Mouse (Mus musculus): ENCODE results near the gene Ppil3.

Gene Ppil3

DNA sequence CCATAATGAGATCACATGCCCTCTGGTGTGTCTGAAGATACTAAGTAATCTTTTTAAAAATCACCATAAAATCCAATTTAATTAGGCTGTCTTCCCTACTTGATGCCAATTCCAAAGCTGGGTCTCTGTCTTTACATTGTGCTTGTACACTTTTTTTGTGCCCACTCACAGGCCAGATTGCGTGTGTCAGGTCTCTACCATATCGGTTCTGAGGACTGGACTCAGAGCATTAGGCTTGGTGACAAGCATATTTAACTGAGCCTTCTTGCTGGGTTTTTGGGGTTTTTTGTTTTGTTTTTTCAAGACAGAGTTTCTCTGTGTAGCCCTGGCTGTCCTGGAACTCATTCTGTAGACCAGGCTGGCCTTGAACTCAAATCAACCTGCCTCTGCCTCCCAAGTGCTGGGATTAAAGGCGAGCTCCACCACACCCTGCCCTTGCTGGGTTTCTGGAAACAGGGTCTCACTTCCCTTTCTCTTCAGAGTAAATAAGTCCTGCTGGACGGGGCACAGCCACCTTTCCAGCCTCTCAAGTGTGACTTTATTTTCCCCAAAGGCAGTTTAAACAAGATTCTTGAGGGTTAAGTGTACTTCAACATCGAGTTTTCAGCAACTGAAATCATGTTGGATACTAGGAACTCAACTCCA lies 35.6 kb downstream of the Ppil3 start:
- no peak for DNase-seq

DNA sequence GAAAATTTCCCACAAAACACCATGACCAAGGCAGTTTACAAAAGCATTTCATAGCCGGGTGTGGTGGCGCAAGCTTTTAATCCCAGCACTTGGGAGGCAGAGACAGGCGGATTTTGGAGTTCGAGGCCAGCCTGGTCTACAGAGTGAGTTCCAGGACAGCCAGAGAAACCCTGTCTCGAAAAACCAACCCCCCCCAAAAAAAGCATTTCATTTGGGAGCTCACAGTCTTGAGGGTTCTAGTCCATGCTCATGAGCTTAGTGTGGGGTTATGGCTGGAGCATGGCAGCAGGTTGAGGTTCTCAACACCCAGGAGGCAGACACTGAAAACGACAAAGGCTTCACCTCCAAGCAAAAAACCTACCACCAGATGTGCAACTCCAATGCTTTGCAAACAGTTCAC lies 37.1 kb downstream of the Ppil3 start:
- DNase-seq, result no peak

DNA sequence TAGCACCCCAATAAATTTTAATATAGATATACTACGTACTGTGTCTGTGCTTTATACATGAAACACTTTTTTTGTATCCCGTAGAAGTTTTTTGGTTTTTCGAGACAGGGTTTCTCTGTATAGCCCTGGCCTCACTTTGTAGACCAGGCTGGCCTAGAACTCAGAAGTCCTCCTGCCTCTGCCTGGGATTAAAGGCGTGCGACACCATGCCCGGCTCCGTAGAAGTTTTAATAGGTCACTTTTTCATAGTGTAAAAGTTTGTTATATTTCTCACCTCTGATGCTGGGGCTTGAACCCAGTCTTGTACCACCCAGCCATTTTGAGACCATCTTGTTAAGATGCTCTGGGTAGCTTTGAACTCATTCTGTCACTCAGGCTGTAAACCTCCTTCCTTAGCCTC lies 38.0 kb downstream of the Ppil3 start:
- DNase-seq, result no peak

DNA sequence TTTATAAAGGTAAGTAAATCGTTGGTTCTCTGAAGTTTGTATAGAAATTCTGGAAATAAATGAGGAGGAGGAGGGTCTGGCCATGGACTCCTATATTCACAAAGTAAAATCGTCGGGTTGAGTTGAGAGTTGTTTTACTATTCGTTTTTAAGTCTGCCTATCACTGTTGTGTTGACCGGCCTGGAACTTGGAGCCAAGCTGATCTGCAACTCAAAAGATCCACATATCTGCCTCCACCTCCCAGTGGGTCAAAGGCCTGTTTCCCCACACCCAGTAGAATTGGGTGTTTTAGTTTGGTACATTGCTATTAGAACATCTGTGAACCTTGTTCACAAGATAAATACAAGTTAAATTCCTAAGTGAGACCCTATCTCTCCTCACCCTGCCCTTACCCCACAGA lies 41.5 kb downstream of the Ppil3 start:
- DNase-seq, result no peak

DNA sequence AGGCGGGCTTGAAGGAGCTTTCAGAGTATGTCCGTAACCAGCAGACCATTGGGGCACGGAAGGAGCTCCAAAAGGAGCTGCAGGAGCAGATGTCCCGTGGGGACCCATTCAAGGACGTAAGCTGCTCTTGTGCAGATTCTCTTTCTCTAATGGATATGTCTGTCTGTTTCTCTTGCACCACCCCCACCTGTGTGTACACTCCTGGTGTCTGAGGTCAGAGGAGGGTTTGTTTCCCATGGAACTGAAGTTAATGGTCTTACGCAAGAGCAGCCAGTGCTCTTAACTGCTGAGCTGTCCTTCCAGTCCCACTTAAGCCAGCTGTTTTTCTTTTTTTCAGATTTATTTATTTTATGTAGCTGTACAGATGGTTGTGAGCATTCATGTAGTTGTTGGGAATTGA lies 43.9 kb downstream of the Ppil3 start:
- DNase-seq, result no peak

DNA sequence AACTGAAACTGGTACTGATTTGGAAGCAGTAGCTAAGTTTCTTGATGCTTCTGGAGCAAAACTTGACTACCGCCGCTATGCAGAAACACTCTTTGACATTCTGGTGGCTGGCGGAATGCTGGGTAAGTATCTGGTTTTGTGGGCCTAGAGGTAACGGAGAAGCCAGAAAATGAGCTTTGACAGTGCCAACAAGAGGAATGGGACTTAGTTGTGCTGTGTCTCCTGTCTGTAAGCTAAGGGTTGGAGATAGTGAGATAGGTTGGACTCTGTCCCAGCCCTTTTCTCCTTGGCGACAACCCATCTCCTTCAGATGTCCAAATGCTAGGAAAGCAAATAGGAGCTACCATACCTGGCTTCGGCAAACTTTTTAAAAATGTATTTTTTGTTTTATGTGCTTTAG lies 47.6 kb downstream of the Ppil3 start:
- no peak for DNase-seq

DNA sequence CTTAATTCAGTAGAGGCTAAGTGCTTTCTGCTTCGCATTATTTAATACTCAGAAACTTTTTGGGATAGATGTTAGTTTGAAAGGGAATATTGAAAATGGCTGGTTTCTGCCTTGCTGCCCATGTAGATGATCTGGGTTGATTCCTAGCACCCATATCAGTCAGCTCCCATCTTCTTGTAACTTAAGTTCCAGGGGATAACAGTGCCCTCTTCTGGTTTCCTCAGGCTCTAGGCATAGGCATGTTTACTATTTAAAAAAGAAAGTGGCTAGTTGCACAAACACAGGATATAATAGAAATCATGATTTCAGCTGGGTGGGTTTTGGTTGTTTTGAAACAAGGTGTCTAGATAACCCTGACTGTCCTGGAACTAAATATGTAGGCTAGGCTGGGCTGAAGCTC lies 49.1 kb downstream of the Ppil3 start:
- DNase-seq, result no peak

DNA sequence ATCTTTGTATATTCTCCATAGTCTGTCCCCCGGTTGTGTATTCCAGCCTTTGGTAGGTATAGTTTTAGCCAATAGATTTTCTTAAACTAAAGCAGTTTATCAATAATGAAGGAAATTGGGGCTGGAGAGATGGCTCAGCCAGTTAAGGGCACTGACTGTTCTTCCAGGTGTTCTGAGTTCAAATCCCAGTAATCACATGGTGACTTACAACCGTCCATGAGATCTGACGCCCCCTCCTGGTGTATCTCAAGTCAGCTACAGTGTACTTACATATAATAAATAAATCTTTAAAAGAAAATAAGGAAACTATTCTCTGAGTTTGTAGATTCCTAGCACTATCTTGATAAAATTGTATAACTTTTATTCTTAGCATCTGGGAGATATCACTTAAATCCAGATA lies 49.9 kb downstream of the Ppil3 start:
- no peak for DNase-seq

DNA sequence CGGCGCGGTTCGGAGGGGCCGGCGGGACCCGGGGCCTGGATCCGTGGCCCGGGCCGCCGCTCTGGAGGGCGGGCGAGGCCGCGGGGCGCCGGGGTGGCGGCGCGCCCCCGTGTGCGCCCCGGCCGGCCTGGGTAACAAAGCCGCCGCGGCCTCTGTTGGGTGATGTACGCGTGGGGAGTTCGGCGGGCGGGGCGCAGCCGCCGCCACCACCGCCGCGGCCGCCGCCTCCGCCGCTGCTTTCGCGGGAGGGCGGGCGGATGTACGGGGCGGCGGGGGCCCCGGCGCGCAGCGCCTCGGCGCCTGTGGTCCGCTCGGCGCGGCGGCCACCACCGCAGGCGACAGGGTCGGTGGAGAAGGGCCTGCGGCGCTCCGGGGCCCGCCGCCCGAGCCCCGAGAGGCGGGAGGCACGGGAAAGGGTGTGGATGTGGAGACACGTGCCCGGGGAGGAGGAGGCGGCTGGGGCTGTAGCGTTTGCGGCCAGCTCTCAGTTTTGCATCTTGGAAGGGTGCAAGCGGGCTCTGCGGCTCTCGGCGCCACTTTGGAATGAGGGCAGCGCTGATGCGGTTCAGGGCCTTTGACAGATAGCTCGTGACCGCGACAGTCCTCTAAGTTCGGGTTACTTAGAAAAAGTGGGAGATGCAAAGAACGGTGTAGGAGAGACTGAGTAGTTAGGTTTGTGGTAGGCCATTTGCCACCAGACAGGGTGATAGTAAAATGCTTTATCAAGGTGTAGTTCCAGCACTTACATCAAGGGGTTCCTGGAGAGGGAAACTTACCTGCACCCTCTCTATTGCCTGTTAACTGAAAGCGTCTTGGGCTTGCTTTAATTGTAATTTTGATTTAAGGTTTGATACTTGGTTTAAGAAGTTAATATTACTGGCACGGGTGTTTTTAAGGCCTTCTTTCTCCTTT lies 51.7 kb downstream of the Ppil3 start:
- DNase-seq, result peak; percentile 43 to 72

DNA sequence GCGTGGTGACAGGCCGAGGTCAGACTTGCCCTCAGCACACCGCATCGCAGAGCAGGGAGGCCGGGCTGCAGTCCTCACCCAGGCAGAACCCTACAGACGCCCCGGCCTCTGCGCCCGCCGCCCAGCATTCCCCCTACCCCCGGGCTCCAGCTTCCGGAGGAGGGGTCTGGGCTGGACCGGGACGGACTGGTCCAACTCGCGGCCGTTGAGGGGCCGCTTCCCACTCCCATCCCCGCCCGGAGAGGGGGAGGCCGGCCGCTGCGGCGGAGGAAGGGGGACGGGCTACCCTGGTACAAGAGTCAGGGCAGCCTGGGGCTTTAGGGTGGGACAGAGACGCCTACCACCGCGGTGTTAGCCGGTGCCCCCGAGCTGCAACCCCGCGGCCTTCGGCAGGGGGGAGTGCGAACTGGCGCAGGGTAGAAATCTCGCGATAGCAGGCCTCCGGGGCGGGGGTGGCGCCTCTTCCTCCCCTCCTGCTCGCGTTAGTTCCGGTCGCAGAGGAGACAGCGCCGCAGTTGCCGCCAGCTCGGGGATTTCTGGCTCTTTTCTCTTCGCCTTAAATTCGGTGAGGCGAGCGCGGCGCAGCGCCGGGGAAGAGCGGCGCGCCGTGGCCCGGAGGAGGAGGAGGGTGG lies 52.5 kb downstream of the Ppil3 start, which contains the start of gene Bzw1:
Gene Bzw1 (plus strand): TSS at position 247 of the 632 bp plus-strand sequence.
- DNase-seq, result peak; percentile 95 to 96

DNA sequence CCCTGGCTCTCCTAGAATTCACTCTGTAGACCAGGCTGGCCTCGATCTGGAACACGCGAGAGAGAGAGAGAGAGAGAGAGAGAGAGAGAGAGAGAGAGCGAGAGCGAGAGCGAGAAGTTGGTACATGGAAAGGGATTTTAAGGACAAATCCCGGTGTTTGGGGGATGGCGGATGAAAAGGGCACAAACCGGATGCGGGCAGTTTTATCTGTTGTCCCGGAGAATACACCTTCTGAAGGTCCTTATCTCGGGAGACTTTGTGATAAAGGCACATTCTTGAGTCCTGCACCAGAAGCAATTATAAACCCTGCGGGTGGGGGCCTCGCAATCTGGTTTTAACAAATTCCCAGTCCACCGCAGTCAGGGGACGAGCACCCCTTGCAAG lies 53.0 kb downstream of the Ppil3 start:
- no peak for DNase-seq

DNA sequence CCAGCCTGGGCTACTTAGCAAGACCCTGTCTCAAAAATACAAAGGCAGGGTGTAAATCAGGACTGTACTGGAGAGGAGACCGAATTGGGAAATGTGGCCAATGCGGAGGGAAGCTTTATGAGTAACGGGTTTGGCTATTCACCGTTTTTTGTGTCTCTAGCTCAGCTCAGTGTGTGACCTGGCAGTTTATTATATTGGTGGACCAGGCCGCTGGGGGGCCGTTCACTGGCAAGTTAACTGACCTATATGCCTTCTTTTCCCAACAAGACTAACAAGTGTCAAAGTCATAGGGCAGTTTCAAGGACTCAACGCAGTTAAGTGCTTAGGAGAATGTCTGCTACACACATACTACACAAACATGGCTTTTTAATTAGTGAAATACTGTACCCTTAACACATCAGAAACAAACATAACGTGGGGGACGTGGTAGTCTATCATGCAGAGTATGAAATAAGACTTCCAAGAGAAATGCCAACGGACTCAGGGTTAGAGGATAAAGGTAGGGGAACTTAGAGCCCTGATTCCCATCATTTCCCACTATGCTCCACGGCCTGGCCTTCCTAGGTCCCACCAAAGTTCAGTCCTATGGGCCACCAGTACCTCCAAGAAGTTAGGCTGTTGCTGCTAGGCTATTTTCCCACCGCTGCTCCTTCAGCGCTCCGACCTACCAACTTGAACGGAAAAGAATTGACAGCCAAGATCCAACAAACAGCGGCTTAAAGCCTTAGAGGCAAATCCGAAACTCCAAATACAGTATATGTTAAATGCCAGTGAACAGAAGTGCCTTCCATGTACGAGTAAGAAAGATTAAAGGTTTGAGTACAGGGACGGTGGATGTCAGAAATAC lies 53.6 kb downstream of the Ppil3 start:
- peak in 1 of 2 experiments; percentile 12 for DNase-seq

DNA sequence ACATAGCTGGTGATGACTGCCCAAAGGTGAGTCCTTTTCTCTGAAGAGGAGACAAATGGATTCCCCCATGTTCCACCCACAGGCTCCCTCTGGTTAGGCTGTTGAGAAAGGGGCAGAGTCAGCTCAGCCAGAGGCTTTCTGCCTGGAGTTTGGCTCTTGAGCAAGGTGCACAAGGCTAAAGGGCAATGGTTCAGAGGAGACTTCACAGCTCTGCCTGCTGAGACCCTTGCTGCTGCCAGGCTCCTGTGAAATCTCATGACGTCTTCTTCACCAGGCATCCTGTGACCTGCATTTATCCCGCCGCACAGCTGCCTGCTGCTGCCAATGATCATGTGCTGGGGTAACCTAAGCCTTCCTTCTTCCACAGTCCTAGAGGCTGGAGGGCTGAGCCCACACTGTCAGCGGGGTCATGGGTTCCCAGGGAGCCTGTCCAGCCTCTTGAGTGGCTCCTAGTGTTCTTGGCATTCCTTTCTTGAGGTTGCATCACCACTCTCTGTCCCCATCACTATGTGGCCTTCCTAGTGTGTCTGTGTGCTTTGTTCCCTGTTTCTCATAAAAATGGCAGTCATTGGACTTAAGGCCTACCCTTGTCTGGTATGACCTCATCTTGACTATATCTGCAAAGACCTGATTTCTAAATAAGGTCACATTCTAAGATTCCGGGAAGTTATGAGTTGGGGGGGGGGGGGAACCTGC lies 62.6 kb downstream of the Ppil3 start:
- DNase-seq, result peak; percentile 53 to 69

Measured in kidney, postnatal 36 days (tissue).